Mouse (Mus musculus): ENCODE results near the gene Ppp2ca.
"Not testable (repeated sequence)": the region's sequence is repeated elsewhere in the genome, so short reads cannot be mapped to it uniquely, and the experiment has no call there.

Ppp2ca gene

GRCm38 (mm10) chr11:52094568-52094967, 3.9 kb upstream of the Ppp2ca start:
- DNase-seq (ENCODE audit: extremely low read depth, low read depth), result no peak

GRCm38 (mm10) chr11:52097016-52097415, 1.5 kb upstream of the Ppp2ca start:
- peak; percentile 26 for DNase-seq (ENCODE audit: extremely low read depth, low read depth)

GRCm38 (mm10) chr11:52097596-52097995, 885 bp upstream of the Ppp2ca start:
- no peak for DNase-seq (ENCODE audit: extremely low read depth, low read depth)

DNA sequence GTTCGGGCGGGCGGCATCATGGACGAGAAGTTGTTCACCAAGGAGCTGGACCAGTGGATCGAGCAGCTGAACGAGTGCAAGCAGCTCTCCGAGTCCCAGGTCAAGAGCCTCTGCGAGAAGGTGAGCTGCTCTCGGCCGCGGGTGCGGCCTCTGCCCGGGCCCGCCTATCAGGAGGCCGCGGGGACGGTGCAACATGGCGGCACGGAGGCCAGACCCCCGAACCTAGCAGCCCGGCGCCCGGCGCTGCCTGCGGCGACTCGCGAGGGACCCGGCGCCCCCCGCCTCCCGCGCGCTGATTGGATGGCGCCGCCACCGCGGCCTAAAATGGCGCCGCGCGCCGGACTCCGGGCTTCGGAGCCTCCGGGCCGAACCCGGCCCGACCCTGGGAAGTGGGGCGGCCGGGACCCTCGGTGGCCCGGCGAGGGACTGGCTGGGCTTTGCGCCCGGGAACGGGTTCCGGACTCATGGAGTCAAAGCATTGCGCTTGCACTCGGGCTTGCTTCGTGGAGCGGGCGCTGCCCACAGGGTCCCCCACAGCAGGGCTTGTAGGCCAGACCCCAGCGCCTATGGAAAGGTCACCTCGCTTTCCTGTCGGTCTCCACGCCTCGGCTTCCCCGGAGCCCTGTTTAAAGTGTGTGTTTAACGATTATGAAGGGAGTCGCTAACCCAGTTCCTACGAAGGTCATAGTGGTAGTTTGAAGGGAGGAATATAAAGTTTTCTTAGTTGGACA, 715 bp downstream of the Ppp2ca start:
- no peak for DNase-seq (ENCODE audit: extremely low read depth, low read depth)

DNA sequence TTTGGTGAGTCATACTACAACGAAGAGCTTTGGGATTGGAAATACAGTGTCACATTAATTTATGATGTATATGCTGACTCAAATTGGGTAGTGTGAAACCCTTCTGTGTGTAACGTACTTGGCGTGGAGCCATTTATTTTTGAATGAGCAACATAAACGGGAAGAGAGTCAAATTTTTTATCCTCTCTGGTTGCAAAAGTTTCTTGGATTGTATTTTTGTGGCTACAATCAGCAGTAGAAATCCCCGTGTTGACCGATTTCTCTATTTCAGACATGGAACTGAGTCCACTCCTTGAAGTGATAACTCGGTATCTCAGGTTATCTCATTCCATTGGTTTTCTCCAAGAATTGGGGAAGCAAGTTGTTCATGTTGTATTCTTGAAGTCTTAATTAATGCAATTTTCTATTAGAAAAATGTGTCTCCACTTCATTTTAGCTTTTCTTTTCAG, 1.3 kb downstream of the Ppp2ca start:
- peak; percentile 50 for DNase-seq (ENCODE audit: extremely low read depth, low read depth)

DNA sequence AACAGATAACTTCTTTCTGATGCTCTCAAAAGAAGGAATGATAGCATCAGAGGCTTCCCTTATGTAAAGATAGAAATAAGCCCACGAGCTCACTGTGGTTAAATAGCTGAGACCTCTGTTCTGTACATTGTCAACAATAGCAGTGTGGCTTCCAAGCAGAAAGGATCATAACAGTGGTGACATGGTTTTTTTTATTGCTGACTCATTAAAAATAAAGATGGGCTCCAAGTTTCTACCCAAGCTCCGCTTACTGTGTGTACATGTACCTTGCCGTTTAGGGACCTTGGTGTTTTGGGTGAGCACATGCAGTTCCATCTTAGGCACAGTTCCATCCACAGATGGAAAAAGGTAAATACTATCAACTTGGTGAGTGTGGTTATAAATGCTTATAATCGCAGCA, 4.5 kb downstream of the Ppp2ca start:
- DNase-seq (ENCODE audit: extremely low read depth, low read depth), result no peak

DNA sequence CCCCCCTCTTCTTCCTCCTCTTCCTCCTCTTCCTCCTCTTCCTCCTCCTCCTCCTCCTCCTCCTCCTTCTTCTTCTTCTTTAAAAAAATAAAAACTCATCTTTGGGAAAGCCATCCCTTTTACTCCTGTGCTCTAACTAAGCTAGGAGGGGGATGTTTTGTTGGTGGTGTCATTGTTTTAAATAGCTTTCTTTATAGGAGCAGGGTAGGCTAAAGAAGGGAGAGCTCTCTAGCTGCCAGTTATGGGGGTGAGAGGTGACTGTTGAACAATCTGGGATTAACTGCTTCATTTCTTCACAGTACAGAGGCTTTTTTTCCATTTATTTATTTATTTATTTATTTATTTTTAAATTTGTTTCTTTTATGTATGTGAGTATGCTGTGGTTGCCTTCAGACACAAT, 7.0 kb downstream of the Ppp2ca start:
- no peak for DNase-seq (ENCODE audit: extremely low read depth, low read depth)

DNA sequence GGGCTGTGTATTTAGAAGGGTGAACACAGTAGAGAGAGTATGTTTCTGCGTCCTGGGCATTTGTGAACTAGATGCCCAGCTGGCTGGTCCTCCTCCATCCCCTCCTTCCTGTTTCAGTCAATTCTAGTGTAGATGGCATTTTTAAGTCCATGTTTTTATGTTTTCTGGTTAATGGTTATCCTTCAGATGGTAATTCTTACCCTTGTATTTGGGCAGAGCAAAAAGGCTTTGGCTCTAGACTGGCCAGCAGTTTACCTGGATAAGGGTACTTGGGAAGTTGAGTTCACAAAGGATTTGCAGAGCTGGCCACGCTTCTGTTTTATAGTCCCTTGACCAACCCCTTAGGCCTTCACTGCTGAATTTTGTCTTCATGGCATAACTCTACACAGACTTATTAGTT, 7.6 kb downstream of the Ppp2ca start:
- no peak for DNase-seq (ENCODE audit: extremely low read depth, low read depth)

DNA sequence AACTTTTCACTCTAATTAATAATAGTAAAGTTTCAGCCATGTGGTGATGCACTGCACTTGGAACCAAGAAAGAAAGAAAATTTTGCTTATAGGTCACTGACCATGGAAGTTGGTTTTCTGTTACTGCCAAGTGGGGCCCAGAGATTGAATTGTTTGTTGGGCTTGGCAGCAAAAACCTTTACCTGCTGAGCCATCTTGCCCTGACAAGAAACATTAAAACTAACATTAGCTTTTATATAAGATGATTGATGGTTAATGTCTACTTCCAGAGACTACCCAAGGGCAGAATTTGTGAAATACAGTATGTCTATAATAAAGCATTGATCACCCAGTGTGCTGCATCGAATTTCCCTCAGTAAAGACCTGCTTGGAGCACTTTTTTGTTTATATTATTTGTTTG, 8.0 kb downstream of the Ppp2ca start:
- no peak for DNase-seq (ENCODE audit: extremely low read depth, low read depth)

- no peak for DNase-seq (ENCODE audit: extremely low read depth, low read depth)
These were observed 10.3 kb downstream of the Ppp2ca start for GRCm38 (mm10) chr11:52108796-52109195.

- no peak for DNase-seq (ENCODE audit: extremely low read depth, low read depth)
These were observed 10.9 kb downstream of the Ppp2ca start for GRCm38 (mm10) chr11:52109421-52109820.

DNA sequence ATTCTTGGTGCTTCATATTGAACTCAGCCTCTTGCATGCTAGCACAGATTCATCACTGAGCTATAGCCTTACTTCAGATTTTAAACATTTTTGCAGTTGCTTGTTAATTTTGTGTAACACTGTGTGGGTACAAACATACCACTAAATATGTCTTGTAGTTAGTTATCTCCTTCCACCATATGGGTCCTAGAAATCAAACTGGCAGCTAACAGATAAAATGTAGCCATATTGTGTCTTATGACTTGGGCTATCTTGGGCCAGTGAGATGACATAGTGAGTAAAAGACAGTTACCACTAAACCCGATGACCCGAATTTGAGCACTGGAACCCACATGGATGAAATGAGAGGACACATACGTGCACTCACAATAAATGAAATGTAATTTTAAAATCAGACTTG, 17.0 kb downstream of the Ppp2ca start:
- no peak for DNase-seq (ENCODE audit: extremely low read depth, low read depth)

DNA sequence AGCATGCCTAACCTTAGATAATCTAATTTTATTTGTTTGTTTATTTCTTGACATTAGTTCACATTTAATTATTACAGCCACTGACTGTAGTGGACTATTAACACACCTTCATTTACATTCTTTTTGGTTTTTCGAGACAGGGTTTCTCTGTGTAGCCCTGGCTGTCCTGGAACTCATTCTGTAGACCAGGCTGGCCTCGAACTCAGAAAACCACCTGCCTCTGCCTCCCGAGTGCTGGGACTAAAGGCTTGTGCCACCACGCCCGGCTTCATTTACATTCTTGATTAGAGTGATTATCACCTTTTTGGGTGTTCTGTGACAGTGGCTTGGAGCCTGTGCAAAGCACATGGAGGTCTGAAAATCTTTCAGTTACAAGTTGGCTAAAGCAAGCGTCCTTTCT, 17.6 kb downstream of the Ppp2ca start:
- DNase-seq (ENCODE audit: extremely low read depth, low read depth), result not testable (repeated sequence)

GRCm38 (mm10) chr11:52117156-52117555, 18.7 kb downstream of the Ppp2ca start:
- DNase-seq (ENCODE audit: extremely low read depth, low read depth), result no peak

DNA sequence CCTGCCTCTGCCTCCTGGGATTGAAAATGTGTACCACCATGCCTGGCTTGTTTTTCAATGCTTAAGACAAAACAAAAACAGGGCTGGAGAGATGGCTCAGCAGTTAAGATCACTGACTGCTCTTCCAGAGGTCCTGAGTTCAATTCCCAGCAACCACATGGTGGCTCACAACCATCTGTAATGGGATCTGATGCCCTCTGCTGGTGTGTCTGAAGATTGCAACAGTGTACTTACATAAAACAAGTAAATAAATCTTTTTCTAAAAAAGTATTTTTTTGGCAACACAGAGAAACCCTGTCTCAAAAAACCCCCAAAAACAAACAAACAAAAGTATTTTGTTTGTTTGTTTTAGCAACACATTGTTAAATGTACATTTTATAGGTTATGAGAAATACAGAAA, 21.9 kb downstream of the Ppp2ca start:
- not testable (repeated sequence) for DNase-seq (ENCODE audit: extremely low read depth, low read depth)

- no peak for DNase-seq (ENCODE audit: extremely low read depth, low read depth)
These were observed 23.6 kb downstream of the Ppp2ca start for GRCm38 (mm10) chr11:52122045-52122444.

- DNase-seq (ENCODE audit: extremely low read depth, low read depth), result no peak
These were observed 26.0 kb downstream of the Ppp2ca start for GRCm38 (mm10) chr11:52124468-52124867.

- DNase-seq (ENCODE audit: extremely low read depth, low read depth), result no peak
These were observed 28.7 kb downstream of the Ppp2ca start for GRCm38 (mm10) chr11:52127169-52127568.

GRCm38 (mm10) chr11:52127760-52128159, 29.3 kb downstream of the Ppp2ca start:
- DNase-seq (ENCODE audit: extremely low read depth, low read depth), result no peak

GRCm38 (mm10) chr11:52128316-52129061, 30.0 kb downstream of the Ppp2ca start:
- no peak for DNase-seq (ENCODE audit: extremely low read depth, low read depth)

- DNase-seq (ENCODE audit: extremely low read depth, low read depth), result no peak
These were observed 30.7 kb downstream of the Ppp2ca start for GRCm38 (mm10) chr11:52129171-52129570.

DNA sequence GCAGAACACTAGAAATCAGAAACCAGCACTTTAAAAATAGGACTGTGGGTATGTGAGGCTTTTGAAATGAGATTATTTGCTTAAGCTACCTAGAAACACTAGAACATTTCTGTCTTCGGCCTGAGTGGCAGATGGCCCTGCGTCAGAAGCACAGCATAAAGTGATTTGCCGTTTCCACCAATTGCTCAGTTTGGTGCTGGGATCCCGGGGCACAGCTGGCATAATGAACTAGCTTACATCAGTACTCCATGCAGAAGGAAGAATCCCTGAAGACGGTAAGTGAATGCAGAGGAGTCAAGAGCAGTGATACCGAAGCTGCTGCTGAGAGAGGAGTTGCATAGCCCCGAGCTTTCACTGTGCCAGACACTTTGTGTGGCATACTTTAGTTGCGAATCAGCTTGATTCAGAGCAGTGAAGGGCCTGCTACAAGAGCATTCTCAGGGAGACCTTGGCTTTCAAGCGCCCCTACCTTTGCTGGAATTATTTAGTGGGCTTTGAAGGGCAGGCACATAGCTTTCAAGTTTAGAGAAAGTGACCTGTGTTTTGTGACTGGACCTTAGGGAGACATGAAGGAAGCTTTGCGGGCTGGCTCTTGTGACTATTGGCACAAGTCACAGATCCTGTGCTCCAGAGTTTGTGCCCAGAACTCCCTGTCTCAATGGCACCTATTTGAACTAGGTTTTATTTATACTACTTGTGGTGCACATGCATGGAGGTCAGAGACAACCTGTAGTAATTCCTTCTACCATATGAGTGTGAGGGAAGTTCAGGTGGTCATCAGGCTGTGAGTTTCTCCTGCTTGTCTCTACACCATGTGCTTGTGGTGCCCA, 31.4 kb downstream of the Ppp2ca start:
- DNase-seq (ENCODE audit: extremely low read depth, low read depth), result no peak
